Mouse (Mus musculus) cortical plate, adult 2 months (tissue): ENCODE results near the gene Zfhx2. TPM values are rescaled to one million over a fixed set of nuclear protein-coding genes. Genes with fewer than 3 reads are reported as not detected.

Source experiments
- H3K27ac ChIP-seq: fragments of 200-500 bp; 2 replicates; pipeline ENCODE4 v1.5.1; 2012; ENCODE audit warnings: low read length, control low read depth, inconsistent platforms; ENCODE audit not compliant: insufficient read depth
- H3K4me1 ChIP-seq: fragments of 200-500 bp; 2 replicates; pipeline ENCODE4 v1.6.1; 2011; ENCODE audit warnings: low read length; ENCODE audit not compliant: control insufficient read depth, insufficient read depth
- H3K4me3 ChIP-seq: fragments of 200-500 bp; 2 replicates; pipeline ENCODE4 v1.5.1; 2011; ENCODE audit warnings: mild to moderate bottlenecking, low read length, control low read depth; ENCODE audit not compliant: insufficient read depth
- CTCF ChIP-seq: fragments of 200-500 bp; IDR thresholded peaks from 2 replicates; pipeline ENCODE4 v1.5.1; 2011; ENCODE audit warnings: mild to moderate bottlenecking, control low read depth, low read length; ENCODE audit not compliant: insufficient read depth; ENCODE audit errors: extremely low read depth
- POLR2A ChIP-seq: fragments of 200-500 bp; IDR thresholded peaks from 2 replicates; pipeline ENCODE4 v1.6.1; 2011; ENCODE audit warnings: mild to moderate bottlenecking, low read length, control low read depth; ENCODE audit not compliant: insufficient read depth; ENCODE audit errors: extremely low read depth
- polyA plus RNA-seq: library from polyadenylated mRNA; depleted of rRNA; stranded (reverse); fragments of >200 nt; gene quantifications from 2 replicates; pipeline ENCODE4 v1.2.3, GENCODE M21; 2012; rRNA removed

Gene Zfhx2
- polyA plus RNA-seq, 1 experiment = 13.0 TPM

- Histone ChIP-seq H3K27ac (no peak overlapping the region), H3K4me1 (no peaks in the 10 kb centered on the region), H3K4me3 (no peak overlapping the region)
- no peak for TF ChIP-seq CTCF
- no peak for TF ChIP-seq POLR2A
Measured at GRCm38 (mm10) chr14:55011116-55011515, 81.0 kb downstream of the Zfhx2 start.

Other genes starting within 250 kb of the Zfhx2 start
- 9.6 TPM in 2 replicates for gene Homez, start 221.4 kb downstream of the Zfhx2 start, polyA plus RNA-seq
- 15.7 and 16.1 TPM in 2 replicates for gene Ppp1r3e, start 214.8 kb downstream of the Zfhx2 start, polyA plus RNA-seq
- 109 and 115 TPM in 2 replicates for gene Bcl2l2, start 208.9 kb downstream of the Zfhx2 start, polyA plus RNA-seq
- 0.15 and 0.50 TPM in 2 replicates for gene Gm20521, start 208.9 kb downstream of the Zfhx2 start, polyA plus RNA-seq
- gene Pabpn1, start 199.8 kb downstream of the Zfhx2 start, polyA plus RNA-seq = 414 and 456 TPM in 2 replicates
- 776 and 795 TPM in 2 replicates for gene Slc22a17, start 179.2 kb downstream of the Zfhx2 start, polyA plus RNA-seq
- gene Efs, start 166.2 kb downstream of the Zfhx2 start, polyA plus RNA-seq = 7.5 and 8.2 TPM in 2 replicates
- gene Il25, start 159.6 kb downstream of the Zfhx2 start, polyA plus RNA-seq = 0.13 and 0.17 TPM in 2 replicates
- gene Cmtm5, start 156.1 kb downstream of the Zfhx2 start, polyA plus RNA-seq = 136 and 169 TPM in 2 replicates
- gene Myh6, start 125.4 kb downstream of the Zfhx2 start, polyA plus RNA-seq = 0.17 TPM in 1 of 2 replicates, not detected in the other
- gene Gm17428, start 115.4 kb downstream of the Zfhx2 start, polyA plus RNA-seq = not detected in 2 replicates
- 29.0 and 34.8 TPM in 2 replicates for gene Myh7, start 97.7 kb downstream of the Zfhx2 start, polyA plus RNA-seq
- 35.3 and 38.6 TPM in 2 replicates for gene Ngdn, start 76.9 kb downstream of the Zfhx2 start, polyA plus RNA-seq
- gene Thtpa, start 2.5 kb upstream of the Zfhx2 start, polyA plus RNA-seq = 13.8 and 14.5 TPM in 2 replicates
- gene Ap1g2, start 14.3 kb upstream of the Zfhx2 start, polyA plus RNA-seq = 14.7 and 15.4 TPM in 2 replicates
- gene Jph4, start 24.6 kb upstream of the Zfhx2 start, polyA plus RNA-seq = 244 and 247 TPM in 2 replicates
- 0.13 TPM in 1 of 2 replicates, not detected in the other for gene Dhrs2, start 129.7 kb upstream of the Zfhx2 start, polyA plus RNA-seq